Mouse (Mus musculus) NIH3T3 (cell line): ENCODE measurements at regions not wholly inside any gene's neighbourhood (a gene's known extent, or its start where the extent isn't known, plus 50 kb on each side); places are given as distances from the start of the nearest gene placed in this dataset.

ENCODE experiments used
- DNase-seq: peaks from one replicate; pipeline ENCODE4 v3.0.0-alpha.2; 2012; ENCODE audit warnings: low read depth

DNA sequence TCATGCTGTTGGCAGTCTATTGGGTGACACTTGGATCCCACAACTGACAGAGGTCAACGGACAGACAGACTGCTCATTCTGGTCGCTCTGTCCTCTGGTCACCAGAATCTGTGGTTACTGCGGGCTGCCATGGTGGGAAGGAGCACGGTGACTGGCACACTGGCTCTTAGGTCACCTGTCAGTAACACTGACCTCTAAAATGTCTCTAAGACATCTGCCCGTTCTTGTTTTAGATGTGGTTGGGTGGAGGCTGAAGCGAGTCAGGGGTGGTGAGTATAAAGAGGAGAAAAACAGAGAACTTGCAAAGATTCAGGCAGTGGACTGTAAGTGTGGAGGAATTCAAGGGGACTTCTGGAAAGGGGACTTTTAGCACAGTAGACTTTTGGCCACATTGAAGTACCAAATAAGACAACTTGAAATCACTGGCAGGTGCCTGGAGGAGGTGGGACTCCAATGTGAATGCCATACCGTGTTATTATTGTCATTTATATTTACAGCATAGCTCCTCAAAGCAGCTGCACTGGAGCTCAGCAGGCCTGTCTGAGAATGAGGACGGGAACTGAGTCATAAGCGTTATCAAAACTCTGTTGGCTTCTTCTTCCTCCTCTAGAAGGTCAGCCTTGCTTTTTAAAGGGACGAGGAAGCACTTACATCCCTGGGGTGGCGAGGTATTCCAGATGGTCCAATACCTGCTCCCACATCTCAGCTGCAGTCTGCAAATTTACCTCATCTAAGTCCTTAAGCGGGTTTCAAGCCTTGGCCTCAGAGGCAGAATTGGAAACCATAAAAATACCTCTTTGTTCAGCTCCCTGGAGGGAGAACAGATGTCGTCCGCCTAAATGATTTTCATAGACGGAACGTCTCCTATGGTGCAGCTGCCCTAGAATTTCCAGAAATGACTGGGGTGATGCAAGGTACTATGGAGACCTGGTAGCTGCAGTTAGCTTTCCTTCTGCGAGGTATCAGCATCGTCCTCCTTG lies 351.3 kb downstream of the Nuak1 start:
- DNase-seq, result no peak

GRCm38 (mm10) chr10:84093919-84094318 lies 346.5 kb downstream of the Nuak1 start:
- DNase-seq, result peak; percentile 16

DNA sequence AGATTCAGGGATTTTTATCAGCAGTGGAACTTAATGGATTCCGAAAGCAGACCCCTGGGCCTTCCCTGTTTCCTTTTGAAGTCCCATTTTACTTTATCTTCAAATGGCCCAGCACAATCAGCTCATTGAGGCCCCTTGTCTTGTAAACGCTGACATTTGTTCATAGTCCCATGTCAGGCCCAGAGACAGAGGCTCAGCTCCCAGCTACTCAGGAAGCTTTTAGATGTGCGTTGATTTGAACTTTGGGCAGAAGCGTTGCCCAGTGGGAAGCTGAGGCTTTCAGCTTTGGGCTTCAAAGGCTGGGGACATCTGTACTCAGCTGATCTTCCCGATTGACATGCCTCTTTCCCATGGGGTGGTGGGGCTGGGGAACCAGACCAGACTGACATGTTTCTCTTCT lies 343.2 kb downstream of the Nuak1 start:
- no peak for DNase-seq

GRCm38 (mm10) chr10:84103985-84104384 lies 336.4 kb downstream of the Nuak1 start:
- no peak for DNase-seq

- no peak for DNase-seq
Measured at GRCm38 (mm10) chr10:84104556-84104955, 335.8 kb downstream of the Nuak1 start.

DNA sequence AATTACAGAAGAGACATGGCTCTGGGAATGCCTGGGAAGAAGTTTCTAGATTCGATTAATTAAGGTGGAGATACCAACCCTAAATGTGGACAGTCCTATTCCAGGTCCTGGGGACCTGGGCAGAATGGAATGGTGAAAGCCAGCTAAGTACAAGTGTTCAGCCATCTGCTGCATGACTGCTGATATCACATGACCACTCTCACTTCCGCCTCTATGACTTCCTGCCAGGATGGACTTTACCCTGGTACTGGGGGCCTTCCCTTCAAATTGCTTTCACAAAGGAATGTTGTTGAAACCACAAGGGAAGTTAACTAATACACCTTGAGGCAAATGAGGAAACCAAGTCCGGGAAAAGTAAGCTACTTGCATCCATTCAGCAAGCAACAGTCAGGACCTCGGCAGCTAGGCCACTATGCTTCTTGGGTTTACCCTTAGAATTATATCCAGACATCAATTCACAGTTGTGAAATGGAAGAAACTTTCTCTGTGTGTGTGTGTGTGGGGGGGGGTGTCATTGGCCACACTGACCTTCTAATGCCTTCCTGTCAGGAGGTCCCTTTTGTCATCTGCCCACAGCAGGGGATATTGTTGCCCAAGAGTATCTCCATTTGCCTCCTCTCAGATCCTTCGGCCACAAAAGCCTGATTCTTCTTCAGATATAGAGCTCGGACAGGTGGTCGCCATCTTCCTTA lies 330.6 kb downstream of the Nuak1 start:
- DNase-seq, result no peak

DNA sequence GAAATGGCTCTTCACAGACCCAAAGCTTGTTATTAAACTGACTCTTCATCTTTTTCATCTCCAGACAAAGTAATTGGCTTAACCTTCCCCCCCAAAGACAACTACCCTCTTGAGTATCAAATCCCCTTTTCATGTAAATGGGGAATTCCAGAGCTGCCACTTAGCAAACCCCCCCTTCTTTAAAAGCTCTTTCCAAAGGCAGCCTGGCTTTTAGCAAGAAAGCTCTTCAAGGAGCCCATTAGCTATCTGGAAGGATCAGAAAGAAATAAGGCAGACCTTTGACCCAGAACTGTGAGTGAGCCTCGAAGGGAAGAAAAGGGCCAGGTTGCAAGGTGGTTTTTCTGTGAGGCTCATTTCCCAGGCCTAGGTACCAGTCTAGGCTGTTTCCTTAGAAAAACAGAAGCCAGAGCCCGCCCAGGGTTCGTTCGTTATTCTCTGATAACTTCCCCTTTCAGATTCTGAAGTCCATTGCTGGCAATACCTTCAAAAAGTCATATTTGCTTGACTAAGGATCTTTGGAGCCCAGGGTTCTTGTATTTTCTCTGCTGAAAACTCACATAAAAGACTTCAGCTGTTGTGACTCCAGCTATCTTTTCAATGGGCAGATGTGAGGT lies 329.9 kb downstream of the Nuak1 start:
- no peak for DNase-seq

GRCm38 (mm10) chr10:84111502-84111901 lies 328.9 kb downstream of the Nuak1 start:
- no peak for DNase-seq

- no peak for DNase-seq
Measured at GRCm38 (mm10) chr10:84111909-84112308, 328.5 kb downstream of the Nuak1 start.

- DNase-seq, result no peak
Measured at GRCm38 (mm10) chr10:84119952-84120550, 320.3 kb downstream of the Nuak1 start.

DNA sequence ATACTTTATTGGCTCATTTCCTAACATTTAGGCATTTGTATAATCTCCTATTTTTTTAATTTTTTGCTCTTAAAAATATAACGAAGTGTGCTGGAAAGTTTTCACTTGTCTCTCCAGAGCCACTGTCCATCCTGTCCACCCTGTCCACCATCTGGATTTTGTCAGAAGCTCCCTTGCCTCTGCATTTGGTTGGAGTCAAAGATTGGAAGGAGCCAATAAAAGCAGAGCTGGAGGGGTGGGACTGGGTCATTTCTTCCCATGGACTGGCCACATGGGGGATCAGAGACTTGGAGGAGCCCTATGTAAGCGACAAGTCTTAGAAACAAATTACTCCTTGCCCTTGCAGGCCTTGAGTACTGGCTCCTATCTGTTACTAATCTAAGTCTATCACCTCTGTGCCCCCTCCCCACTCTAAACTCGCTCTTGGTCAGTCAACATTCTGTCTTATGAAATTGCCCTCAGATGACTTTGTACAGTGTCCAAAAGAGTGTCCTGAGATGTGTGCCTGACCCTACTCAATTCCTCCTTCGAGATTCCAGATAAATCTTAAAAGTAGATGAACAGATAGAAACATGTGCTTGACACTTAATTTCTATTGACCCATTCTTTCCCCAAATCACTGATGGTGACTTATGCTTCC lies 303.3 kb downstream of the Nuak1 start:
- DNase-seq, result no peak

- peak; percentile 26 for DNase-seq
Measured at GRCm38 (mm10) chr10:84142741-84143454, 297.5 kb downstream of the Nuak1 start.

DNA sequence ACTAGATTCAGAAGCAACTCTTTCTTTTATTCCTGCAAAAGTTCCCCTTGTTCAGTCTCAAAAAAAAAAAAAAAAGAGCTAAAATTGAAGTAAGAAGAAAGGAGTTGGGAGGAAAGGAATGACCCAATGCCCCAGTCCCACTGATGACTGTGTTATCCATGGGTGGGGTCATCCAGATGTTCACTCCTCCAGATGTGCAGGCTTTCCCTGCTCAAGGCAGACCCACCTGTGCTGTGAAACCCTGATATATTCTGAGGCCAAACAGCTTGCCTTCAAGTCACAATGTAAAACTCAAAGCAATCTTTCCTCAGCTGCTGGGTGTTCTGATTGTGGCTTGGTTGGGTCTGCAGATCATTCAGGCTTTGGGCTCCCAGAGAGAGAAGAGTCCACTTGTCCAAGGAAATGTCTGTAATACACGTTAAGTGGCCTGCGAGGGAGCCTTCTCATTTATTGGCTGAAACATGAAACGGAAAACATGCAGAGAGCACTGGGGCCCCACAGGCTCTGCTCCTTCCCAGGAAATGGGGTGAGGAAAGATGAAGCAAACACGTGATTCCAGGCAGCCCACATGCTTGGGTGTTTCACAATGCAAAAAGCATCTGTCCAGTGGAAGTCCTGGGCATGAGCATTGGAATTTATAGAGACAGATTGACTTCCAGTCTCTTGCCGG lies 296.6 kb downstream of the Nuak1 start:
- DNase-seq, result peak; percentile 60

GRCm38 (mm10) chr10:84144344-84144687 lies 296.1 kb downstream of the Nuak1 start:
- DNase-seq, result no peak

DNA sequence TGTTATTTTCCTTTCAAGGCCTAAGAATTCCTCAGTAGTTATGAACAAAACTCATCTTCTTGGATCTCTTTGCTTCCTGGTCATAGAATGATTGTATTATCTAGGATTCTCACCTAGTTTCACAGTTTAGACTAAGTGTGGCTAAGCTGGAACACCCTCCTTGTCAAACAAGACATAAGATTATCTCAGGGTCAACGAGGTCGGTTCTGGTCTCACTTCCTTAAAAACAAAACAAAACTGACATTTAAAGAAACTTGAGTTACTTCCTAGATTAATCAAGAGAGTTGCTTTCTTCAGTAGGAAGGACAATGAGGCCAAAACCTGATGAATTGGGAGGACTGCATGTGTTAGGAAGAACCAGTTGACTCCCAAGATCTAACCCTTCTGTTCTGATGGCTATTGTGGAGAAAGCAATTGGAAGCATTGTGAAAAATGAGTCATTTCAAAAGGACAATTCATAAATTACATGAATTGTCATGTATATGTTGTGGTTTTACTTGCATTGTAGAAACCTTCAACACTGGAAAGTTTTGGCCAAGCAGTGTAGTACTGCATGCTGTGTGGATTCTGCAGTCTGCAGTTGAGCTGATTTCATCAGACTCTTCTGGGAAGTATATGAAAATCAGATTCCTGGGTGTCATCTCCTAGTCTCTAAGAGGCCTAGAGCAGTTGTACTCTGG lies 293.0 kb downstream of the Nuak1 start:
- no peak for DNase-seq

DNA sequence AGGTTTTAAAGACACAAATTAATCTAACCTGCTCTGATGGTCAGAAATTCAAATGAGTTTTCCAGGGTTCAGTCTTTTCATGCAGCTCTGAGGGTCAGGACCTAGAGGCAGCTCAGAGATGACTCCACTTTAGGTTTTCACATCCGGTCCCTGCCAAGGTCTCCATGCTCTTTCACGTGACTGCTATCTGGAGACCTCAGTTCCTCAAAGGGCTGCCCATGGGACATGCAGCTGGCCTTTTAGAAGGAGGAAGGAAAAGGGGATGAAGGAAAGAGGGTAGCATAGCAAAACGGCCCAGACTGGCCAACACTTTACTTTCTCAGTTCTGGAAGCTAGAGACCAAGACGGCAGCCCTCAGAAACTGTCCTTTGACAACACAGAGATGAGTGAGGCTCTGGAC lies 276.6 kb downstream of the Nuak1 start:
- DNase-seq, result no peak

DNA sequence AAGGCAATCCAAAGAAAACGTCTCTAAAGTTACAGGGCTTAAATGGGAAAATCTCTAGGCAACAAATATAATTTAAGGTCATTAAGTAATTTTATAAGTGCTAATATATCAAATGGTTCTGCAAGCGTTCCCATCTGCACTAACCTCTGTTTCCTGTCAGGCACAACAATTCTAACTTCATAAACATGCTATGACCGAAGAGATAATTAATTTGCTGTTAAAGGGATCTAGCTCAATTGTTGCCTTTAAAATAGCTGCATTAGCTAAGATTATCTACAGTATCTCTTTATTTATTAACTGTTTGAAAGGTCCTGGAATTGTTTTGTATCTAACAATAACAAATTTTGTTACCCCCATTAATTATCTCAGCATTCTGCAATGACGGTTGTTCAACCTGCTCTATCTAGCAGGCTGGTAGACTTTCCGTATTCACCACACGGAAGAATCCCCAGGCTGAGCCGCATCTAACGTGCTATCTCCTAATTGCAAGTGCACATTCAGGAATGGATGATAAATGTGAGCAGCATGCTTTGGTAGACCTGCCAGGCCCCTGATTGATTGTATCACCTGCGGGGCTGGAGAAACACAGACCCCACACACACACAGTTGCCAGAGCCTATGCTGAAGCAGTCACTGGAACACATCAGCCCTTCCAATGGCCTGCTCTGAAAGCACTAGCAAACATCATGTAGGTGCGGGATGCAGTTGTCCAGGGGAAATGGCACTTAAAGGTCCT lies 274.4 kb downstream of the Nuak1 start:
- no peak for DNase-seq

GRCm38 (mm10) chr10:84166568-84166905 lies 273.9 kb downstream of the Nuak1 start:
- peak; percentile 54 for DNase-seq

DNA sequence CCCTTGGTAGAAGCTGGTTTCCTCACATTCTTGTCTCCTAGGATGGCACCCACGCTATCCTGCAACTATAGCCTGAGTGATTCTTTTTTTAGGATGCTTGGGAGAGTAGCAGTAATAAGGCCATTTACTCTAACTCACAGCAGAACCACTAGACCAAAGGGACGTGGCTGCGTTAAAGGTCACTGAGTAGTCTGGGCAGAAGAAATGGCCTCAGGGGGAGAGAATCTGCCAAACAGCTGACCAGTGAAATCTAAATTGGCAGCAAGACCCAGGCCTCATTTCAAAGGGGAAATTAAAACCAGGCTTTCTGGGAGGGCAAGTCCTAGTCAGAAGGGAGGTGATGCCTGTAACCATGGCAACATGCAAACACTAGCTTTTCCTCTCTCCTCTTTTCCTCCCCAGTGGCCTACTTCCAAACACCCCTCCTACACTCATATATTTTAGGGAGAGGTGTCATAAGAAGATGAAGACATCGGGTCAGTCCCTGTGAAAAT lies 267.5 kb downstream of the Nuak1 start:
- DNase-seq, result peak; percentile 85
